Mouse (Mus musculus): ENCODE data around the gene Dscam.

DNA sequence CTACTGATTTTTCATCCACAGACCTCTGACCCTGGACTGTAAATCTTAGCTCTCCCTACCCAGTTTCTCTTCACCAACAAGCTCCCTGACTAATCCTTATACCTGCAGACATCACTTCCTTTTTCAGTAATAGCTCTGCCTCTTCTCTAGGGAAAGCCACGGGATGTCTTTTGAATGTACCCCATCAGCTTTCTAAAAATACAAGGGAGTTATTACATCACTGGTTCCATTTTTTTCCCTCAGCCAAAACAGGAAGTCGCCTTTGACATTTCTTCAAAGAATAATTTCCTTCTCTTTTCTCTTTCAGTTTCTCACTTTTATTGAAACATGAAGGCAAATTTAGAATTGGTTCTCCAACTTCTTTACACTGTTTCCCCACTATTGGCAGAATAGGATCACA lies 67.5 kb downstream of the Dscam start:
- TF ChIP-seq POLR2A (IDR thresholded peaks at IDR 0.05; ENCODE audit: borderline replicate concordance, control insufficient read depth, low read depth, low read length): no peak
- TF ChIP-seq CTCF (IDR thresholded peaks at IDR 0.05; ENCODE audit: control insufficient read depth, insufficient read depth, low read length): no peak
